Mouse (Mus musculus) E14TG2a.4 (cell line): ENCODE results near the gene Smco4.

ENCODE experiments used
- CTCF ChIP-seq: conservative IDR thresholded peaks from 2 replicates; pipeline ENCODE4 v1.5.1; 2014; ENCODE audit warnings: low read length
- NANOG ChIP-seq: IDR thresholded peaks from 2 replicates; pipeline ENCODE4 v1.6.1; 2014; ENCODE audit warnings: borderline replicate concordance, low read length, mixed read lengths
- POU5F1 ChIP-seq: IDR thresholded peaks from 2 replicates; pipeline ENCODE4 v1.6.1; 2014; ENCODE audit warnings: low read length, borderline replicate concordance

GRCm38 (mm10) chr9:15490331-15491100 is 2.7 kb upstream of the Smco4 start:
- TF ChIP-seq POU5F1 (no peak), CTCF (no peak), NANOG (no peak)
